Mouse (Mus musculus): Measurements from ENCODE around the gene Mesd.
"Not testable (repeated sequence)": the region's sequence is repeated elsewhere in the genome, so short reads cannot be mapped to it uniquely, and the experiment has no call there.

Gene Mesd

DNA sequence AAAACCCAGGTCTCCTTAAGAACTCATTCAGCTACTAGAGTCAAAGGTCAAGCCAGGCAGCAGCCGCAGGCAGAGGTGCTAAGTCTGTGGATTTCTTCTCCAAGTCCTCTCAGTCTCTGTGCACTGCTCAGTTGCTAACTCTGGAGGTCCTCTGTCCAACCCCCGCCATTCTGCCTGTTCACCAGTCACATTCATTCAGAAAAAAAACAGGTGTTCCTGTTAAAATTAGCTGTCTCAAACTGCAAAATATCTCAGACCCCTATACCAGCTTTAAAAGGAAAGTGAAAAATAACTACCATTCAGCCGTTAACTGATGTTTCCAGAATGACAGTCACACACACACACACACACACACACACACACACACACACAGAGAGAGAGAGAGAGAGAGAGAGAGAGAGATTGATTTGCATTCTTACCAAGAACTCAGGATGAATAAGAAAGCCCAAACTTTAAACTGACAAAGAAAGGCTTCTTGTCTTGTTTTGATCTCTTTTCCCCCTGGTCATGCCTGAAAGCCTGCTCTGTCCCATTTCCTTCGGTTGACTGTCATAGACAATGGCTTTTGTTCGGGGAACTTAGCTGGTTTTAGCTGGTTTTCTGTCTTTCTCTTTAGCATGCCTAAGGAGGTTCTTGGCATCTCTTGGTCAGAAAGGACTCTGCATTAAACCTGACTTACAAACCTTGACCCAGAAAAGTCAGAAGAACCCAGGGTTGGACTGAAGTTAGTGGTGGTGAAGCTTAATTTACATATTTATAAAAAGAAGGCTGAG is 5.4 kb upstream of the Mesd start:
- DNase-seq (ENCODE audit: low spot score in 2 of 2), result peak in 1 of 2 experiments; percentile 21

DNA sequence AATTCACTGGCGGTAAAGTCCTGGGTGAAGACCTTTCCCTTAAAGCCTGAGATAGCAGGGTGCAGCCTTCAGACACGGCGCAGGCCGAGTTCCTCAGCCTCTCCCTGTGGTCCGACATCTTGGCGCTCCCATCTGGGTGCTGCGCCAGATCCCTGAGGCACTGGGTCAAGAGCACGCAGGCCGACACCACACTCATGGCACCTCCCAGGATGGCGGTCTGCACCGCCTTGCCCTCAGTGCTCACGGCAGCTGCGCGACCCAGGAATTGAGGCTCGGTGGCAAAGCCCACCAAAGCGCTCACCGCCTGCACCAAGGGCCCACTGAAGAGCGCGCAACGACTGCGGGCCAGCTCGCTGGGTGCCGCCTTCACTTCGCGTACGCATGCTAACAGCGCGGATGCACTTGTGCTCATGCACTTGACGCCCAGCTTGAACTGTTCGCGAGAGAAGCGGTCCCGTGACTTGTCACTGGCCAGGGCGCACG is 2.1 kb upstream of the Mesd start:
- no peak for DNase-seq (ENCODE audit: low spot score in 2 of 2)

DNA sequence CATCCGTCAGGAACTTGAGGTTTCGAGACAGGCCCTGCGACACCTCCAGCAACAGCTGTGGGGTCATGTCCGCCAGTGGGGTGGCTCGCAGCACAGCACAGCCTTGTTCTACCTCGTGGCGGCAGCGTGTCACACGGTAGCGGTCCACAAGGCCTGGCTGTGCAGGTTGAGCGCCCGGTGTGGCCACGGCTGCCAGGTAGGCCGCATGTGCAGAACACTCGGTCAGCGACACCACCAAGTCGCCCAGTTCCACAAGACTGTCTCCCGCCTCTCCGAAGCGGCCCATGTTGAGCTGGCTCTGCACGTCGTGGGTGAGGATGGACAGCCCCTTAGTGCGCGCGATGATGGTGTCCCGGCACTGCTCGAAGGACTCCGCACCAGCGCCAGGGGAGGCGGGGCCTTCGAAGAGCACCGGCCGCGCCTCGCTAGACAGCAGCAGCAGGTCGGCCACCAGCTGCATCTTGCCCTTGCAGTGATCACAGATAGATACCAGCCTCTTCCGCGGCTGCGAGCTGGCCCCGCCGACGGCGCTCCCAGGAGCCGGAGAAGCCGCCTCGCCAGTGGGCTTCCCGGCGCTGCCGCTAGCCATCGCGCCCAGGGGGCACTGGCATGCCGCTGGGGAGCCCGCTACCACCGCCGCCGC is 1.5 kb upstream of the Mesd start:
- DNase-seq (ENCODE audit: low spot score in 2 of 2), result peak; percentile 17 to 20

DNA sequence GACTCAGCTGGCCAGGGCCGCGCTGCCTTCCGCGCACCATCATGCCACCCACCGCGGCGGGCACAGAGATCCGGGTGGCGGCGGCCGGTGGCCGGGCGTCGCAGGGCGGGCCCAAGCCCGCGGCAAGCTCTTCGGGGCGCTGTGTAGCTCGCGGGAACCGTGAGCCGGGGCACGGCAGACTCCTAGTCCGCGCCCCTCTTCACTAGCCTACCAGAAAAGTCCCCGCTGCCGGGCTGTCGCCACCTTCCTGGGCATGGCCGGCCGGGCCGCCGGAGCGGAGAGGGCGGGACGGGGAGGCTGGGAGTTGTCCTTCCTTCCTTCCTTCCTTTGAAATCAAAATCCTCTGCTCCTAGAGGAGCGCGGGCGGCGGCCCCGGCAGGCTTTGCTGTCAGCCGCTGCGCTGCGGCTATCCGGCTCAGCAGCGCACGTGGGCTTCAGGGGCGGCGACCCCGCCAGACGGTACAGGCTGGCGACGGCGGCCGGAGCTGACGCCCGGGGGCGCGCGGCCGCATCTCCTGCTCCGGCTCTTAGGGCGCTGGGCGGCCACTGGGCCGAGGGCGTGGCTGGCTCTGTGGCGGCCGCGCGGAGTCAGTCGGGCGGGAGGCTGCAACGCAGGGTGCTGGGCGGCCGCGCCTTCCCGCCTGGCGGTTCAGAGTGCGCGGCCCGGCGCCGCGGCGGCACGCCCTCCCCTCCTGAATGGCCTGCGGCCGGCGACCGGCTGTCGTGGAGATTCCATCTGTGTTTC is 818 bp upstream of the Mesd start:
- DNase-seq (ENCODE audit: low spot score in 2 of 2), result peak; percentile 48 to 54

DNA sequence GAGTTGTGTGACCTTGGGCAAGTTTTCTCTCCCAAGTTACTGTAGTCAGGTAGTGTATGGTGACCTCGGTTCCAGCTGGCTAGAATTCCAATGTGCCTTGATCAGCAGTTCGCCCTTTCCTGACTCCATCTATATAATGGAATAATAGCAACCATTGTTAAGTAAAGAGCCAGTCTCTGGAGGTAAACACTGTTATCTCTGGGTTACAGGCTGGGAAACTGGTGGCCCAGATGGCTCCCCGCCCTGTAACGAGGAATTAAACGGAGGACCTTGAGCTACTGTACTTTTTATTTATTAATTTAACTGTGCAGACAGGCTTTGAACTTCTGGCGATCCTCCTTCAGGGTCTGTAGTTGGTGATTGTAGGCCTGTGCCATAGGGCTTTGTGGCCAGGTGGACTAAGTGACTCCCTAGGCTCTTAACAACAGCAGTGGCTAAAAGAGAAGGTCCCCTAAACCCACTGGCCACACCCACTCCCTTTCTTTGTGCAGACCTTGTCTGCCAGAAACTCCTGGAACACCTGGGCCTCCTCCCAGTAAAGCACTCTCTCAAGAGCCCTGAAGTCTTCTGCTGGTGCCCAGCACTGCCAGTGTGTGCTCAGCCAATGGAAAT is 761 bp downstream of the Mesd start:
- no peak for DNase-seq (ENCODE audit: low spot score in 2 of 2)

DNA sequence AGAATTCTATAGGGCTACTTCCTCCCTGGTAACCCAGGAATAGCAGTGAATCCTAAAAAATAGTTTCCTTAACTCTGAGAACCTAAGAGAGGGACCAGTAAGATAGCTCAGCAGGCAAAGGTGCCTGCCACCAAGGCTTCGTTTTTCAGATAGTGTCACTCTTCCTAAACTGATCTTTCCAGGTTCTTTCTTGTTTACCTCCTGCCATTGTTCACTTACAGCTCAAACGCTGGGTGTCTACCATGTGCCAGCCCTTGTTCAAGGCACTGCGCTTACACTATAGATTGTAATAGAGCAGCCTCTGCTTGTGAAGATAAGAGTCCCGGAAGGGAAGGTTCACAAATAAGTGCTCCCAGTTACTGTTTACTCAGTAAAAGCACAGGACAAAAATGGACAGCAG is 1.6 kb downstream of the Mesd start:
- DNase-seq (ENCODE audit: low spot score in 2 of 2), result no peak

DNA sequence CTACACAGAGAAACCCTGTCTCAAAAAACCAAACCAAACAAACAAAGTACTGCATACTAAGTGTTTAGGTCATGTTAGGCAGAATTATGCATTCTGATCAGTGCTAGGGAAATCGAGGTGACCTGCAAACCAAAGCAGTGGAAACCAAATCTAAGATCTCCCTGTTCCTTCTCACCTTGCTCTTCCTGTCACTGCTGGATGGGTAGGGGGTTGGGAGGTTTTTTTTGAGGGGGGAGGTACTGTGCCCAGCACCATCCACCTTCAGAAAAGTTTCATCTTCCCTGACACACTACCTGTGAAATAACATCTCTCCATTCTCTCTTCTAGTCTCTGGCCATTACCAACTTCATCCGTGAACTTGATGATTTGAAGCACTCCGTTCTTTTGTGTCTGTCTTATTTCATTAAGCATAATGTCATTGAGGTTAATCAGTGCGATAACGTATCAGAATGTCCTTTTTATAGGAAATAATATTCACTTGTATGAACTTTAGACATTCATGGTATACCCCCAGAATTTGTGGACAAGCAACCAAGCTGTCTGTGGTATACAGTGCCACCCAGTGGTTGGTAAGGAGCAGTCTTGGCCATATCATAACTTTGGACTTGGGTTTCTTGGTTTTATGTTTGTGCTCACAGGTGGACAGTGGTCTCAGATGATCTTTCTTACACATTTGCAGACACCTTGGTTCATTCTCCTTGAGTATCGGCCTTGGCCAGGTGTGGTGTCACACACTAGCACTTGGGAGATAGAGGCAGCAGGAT is 2.3 kb downstream of the Mesd start:
- no peak for DNase-seq (ENCODE audit: low spot score in 2 of 2)

DNA sequence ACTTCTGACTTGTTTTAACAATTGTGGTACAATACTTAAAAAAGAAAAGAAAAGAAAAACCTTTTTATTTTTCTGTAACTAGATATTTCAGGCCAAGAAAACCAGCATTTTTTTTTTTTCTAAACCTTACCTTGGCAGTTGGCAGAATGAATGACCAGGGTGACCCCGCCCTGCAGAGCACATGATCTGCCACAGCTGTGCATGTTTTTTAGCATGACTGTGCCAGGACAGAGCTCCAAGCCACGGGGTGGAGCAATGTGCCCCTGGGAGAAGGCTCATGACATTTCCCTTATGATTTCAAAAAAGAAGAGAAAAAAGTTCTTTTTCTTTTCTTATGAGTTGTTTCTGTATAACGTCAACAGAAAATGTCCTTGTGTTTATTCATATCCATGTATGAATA is 5.1 kb downstream of the Mesd start:
- no peak for DNase-seq (ENCODE audit: low spot score in 2 of 2)

DNA sequence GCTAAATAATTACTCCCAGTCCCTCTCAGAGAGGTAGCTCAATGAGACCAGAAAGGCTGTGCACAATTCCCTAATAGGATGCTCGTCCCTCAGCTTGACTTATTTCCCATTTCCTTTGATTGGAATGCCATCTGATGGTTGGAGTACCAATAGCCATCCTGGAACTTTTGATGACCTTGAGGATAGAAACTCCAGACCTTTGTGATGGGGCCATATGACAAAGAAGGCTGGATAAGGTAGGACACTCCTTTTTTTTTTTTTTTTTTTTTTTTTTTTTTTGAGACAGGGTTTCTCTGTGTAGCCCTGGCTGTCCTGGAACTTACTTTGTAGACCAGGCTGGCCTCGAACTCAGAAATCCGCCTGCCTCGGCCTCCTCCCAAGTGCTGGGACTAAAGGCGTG is 5.7 kb downstream of the Mesd start:
- DNase-seq (ENCODE audit: low spot score in 2 of 2), result not testable (repeated sequence)

DNA sequence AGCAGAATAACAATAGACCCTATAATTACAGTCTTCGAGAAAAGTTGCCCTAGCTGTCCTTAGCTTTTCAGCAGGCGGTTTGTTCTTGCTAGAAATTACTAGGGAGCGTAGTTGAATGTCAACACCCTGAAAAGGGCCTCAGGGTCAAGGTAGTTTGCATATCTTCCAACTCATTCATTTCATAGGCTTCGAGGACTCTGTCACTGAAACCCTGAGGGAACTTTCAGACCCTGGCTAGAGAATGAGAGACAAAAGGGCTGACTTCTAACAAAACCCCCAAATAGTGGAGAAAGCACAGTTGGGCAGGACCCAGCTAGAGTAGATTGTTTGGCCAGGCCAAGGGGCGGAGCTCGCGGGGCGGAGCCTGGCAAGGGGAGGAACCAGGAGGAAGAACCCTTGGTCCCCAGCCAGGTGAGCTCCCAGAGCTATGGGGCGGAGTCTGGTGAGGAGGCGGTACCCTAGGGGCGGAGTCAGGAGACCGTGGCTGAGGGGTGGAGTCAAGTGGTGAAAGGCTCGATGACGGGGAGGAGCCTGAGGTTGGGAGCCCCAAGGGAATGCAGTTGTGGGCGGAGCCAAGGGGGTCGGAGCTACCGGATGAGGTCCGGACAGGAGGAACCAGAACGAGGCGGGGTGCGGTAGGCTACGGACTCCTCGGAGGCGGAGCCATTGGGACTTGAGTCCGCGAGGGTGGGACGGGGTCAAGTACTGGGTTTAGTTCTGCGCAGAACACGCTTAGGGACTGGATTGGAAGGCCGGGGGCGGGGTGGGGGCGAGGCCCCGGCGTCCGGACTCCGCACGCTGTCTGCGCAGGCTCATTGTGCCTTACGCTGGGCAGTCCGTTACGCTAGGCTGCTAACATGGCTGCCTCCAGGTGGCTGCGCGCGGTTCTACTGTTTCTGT is 7.4 kb downstream of the Mesd start:
- DNase-seq (ENCODE audit: low spot score in 2 of 2), result peak; percentile 96 to 97

DNA sequence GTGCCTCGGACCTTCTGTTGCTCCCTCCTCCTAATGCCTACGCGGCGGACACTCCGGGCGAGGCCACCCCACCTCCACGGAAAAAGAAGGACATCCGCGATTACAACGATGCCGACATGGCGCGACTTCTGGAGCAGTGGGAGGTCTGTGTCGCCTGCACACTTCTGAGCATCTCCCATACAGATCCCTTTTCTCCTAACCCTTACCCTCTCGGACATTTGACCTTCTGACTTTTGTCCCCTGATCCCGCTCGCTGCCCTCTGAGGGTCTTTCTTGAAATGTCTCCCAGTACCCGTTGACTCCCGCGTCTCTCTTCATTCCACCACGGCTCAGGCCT is 8.0 kb downstream of the Mesd start:
- DNase-seq (ENCODE audit: low spot score in 2 of 2), result no peak

DNA sequence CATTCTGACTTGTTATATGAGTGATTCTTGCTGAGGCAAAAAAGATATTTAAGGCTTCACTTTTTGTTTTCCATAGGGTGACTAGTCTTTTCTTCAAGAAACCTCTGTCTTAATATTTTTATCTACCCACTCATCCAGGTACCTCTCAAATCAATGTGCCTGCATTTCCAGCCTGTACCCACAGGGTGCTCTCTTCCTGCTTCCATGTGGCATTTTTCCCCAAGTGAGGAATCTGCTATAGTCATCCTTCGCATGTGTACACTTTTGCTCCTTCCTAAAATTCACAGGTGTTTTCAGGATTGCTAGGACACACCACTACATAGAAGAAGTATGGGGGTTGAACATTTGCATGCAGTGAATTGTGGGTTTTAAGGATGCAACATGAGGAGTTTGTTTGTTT is 10.1 kb downstream of the Mesd start:
- DNase-seq (ENCODE audit: low spot score in 2 of 2), result no peak

DNA sequence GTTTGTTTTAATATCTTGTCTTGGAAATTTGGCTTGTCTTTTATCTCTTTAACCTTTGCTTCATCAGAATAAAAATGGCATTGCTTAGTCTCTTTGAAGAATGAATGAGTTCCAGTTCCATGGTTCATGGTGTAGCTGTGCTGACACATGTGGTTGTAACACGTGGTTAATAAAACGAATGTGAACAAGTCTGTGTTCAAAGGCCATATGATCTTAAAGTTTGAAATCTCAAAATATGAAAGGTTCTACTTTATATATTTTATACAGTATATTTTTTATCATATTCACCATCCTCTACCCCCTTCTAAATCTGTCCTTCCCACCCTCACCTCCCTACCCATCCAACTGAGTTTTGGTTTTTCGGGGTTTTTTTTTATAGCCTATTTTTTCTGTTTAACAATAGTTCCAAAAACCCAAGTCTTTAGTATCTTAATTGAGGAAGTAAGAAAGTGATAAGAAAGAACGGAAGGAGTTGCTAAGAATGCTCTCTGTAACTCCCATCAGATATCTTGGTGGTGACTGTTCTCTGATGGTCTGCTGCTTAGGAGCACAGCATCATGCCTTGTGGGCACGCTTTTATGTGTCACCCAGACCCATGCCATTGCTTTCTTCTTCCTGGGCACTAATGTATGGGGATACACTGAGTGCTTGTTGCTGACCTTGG is 11.9 kb downstream of the Mesd start:
- DNase-seq (ENCODE audit: low spot score in 2 of 2), result no peak

DNA sequence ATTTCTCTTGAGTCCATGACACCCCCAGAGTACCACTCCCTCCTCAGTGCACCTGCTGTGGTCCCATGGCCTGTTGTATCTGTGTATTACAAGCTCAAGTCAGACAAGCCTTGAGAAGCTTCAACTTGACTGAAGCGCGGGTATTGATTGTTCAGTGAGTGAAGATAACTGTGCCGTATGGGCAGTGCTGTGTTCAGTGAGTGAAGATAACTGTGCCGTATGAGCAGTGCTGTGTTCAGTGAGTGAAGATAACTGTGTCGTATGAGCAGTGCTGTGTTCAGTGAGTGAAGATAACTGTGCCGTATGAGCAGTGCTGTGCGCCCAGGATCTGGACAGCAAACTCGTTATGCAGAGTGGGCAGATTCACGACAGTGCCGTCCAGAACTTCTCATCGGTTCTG is 14.0 kb downstream of the Mesd start:
- DNase-seq (ENCODE audit: low spot score in 2 of 2), result no peak

DNA sequence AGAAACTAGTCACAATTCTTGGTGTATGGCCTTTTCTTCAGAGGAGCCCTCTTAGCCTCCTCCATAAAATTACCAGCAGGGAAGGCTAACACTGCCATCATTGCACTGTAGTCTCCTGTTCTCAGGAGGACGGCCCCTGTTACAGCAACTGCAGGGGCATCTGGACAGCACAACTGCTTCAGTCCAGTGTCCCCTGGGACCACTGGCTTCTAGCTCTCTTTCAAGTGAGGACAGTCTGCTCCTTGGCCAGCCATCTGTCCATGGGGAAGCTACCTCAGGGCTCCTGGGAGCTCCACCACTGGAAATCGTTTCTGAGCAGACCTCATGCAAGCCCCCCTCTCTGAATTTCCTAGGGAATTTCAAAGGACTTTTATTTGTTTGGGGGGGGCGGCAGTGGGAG is 16.3 kb downstream of the Mesd start:
- no peak for DNase-seq (ENCODE audit: low spot score in 2 of 2)

DNA sequence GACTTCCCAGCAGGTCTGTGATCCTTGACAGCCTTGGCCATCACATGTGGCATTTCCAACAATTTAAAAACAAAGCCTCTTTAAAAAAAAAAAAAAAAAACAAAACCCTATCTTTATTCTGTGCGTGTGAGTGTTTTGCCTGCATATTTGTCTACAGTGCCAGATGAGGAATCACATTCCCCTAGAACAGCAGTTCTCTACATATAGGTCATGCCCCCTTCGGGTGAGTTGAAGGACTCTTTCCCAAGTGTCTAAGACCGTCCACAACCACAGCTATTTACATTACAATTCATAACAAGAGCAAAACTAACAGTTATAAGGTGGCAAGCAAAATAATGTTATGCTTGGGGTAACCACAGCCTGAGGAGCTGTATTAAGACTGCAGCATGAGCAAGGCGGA is 17.2 kb downstream of the Mesd start:
- no peak for DNase-seq (ENCODE audit: low spot score in 2 of 2)

DNA sequence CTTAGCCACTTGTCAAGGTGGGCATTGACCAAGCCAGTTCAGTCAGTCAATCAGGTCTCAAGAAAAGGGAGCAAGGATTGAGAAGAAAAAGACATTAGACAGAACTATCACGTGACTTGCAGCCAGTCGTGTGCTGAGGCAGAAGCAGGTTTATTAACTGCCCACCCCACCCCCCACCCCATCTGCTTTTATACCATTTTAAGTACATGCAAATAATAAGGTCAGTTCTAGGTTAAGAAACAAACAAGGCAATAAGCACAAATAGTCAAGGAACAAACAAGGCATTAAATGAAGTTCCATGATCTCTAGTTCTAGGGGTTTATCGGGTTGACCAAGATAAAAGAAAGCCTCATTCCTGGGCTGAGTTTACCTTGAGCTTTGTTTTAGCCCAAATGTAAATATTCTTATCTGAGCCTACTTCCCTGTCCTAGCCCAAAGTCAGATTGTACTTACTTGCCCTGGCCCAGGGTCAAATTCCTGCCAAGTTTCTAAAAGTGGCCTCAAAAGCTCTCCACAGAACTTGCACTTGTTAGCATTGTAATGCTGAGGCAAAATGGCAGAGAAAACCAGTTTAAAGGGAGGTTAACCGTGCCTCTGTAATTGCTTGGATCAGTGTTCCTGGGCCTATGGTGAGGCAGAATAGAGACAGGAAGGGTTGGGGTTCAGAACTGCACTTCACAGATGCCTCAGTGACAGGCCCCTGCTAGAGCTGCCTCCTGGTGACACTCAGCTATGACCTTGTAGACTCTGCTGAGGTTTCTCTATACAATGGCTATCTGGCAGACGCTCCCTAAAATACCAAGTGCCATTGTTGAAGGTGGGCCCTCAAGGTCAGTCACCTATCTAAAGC is 18.3 kb downstream of the Mesd start:
- DNase-seq (ENCODE audit: low spot score in 2 of 2), result no peak

DNA sequence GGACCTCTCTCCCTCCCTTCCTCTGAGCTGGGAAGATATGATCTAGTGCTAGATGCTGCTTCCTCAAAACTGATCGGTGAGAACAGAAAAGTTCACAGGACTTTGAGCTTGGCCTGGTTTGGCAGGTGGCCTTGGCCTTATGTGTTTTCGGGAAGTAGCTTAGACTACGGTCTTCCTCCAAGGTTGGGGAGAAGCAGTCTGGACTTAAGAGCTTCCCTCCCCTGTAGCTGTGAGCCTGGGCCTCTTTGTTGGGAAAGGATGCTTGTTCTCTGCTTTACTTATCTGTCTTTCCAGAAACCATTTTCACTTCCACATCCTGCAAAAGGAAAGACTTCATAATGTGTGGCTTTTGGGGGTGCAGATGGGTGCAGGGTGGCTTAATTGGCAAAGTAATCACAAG is 20.6 kb downstream of the Mesd start:
- no peak for DNase-seq (ENCODE audit: low spot score in 2 of 2)

DNA sequence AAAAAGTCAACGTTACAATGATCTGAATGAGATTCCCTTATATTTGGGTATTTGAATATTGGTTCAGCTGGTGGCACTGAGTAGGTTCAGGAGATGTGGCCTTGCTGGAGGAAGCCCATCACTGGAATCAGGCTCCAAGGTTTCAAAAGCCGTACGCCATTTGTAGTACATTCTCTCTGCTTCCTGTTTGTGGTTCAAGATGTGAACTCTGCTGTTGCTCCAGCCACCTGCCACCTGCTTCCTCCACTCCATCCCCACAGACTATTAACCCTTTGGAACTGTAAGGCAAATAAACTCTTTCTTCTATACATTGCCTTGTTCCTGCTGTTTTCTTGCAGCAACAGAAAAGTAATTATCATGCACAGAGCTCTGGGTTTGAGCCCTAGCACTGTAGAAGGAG is 27.6 kb downstream of the Mesd start:
- DNase-seq (ENCODE audit: low spot score in 2 of 2), result no peak

All from right cerebral cortex, postnatal 36 days (tissue).